Mouse (Mus musculus): ENCODE measurements at regions not wholly inside any gene's neighbourhood (a gene's known extent, or its start where the extent isn't known, plus 50 kb on each side); places are given as distances from the start of the nearest gene placed in this dataset.

DNA sequence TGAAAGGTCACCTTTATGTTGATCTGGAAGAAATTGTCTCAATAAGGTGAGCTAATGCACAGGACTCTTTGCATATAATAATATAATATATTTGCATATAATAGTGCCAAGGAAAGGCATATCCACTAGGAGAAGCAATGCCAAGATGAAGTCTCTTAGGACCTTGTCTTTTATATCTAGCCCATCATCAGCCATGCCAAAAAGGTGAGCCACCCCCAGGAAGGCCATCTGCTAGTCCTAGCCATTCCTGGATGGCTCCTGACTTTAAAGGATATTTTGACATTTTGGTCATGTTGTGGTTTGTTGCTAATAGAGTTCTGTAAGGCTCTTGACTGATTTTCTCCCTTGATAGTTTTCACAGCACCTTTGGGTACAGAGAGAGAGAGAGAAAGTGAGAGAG is 779.9 kb upstream of the Cadm2 start:
- peaks cover 0 to 2% of the 10 kb centered on the region in 2 experiments; a peak in 1 of 4 replicates for H3K4me1 ChIP-seq (ENCODE audit: control insufficient read depth in 1 of 2, insufficient read depth in 2 of 2, low read length in 2 of 2)
- no peak overlapping the region for H3K9ac ChIP-seq (ENCODE audit: control insufficient read depth, low read depth, low read length, poor library complexity, severe bottlenecking)
- H3K27ac ChIP-seq (ENCODE audit: control insufficient read depth, low read depth, low read length) = no peak overlapping the region
- H3K9me3 ChIP-seq (replicated peaks; ENCODE audit: insufficient read depth, low read length) = no peaks in the 10 kb centered on the region
- H3K79me2 ChIP-seq (ENCODE audit: control insufficient read depth, insufficient read depth, low read length, poor library complexity) = no peaks in the 10 kb centered on the region
- TF ChIP-seq GATA1 (IDR thresholded peaks at IDR 0.05; ENCODE audit: low read depth, low read length) = no peak
- no peak for TF ChIP-seq ZMIZ1 (IDR thresholded peaks at IDR 0.05; ENCODE audit: low read depth, low read length)
- TF ChIP-seq MAZ (IDR thresholded peaks at IDR 0.05; ENCODE audit: low read depth, low read length) = no peak
- no peak for TF ChIP-seq USF1 (IDR thresholded peaks at IDR 0.05; ENCODE audit: low read depth, low read length)
- TF ChIP-seq POLR2AphosphoS2 (IDR thresholded peaks at IDR 0.05; ENCODE audit: low read length) = no peak
- no peak for TF ChIP-seq MYC (IDR thresholded peaks at IDR 0.05; ENCODE audit: low read depth, low read length)
- TF ChIP-seq RCOR1 (IDR thresholded peaks at IDR 0.05; ENCODE audit: low read depth, low read length) = no peak
- no peaks in the 10 kb centered on the region for H3K27me3 ChIP-seq (ENCODE audit: control insufficient read depth in 1 of 2, insufficient read depth in 2 of 2, low read length in 2 of 2)
- no peak overlapping the region for H3K4me3 ChIP-seq (ENCODE audit: control insufficient read depth in 1 of 2, insufficient read depth in 1 of 2, low read depth in 2 of 2, low read length in 2 of 2)
- no peak for DNase-seq (ENCODE audit: low read depth, low spot score)
- no peaks in the 10 kb centered on the region for H3K36me3 ChIP-seq (ENCODE audit: control insufficient read depth in 1 of 2, insufficient read depth in 2 of 2, low read length in 2 of 2)

DNA sequence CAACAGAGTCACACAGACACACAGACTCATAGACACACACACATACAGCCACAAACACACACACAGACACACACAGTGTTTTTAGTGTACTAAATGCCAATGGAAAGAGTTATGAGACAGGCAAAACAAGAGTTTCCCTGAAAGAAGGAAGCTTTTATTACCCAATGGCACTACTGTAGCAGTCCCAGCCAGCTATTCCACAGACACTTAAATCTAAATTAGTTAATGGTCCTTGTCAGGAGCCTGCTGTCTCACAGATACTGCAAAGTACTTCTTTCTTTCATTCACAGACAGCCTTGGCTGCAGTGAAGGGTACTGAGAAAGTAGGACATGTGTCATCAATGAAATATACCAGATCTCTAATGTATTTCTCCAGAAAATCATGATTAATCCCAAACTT is 730.4 kb upstream of the Cadm2 start:
- H3K27ac ChIP-seq (ENCODE audit: control insufficient read depth, low read depth, low read length) = no peak overlapping the region
- no peaks in the 10 kb centered on the region for H3K79me2 ChIP-seq (ENCODE audit: control insufficient read depth, insufficient read depth, low read length, poor library complexity)
- H3K4me1 ChIP-seq (ENCODE audit: control insufficient read depth in 1 of 2, insufficient read depth in 2 of 2, low read length in 2 of 2) = no peaks in the 10 kb centered on the region
- TF ChIP-seq TAL1 (IDR thresholded peaks at IDR 0.05; ENCODE audit: low read length) = no peak
- no peak for DNase-seq (ENCODE audit: low read depth, low spot score)
- no peaks in the 10 kb centered on the region for H3K36me3 ChIP-seq (ENCODE audit: control insufficient read depth in 1 of 2, insufficient read depth in 2 of 2, low read length in 2 of 2)
- no peak overlapping the region for H3K4me3 ChIP-seq (ENCODE audit: control insufficient read depth in 1 of 2, insufficient read depth in 1 of 2, low read depth in 2 of 2, low read length in 2 of 2)
- no peaks in the 10 kb centered on the region for H3K27me3 ChIP-seq (ENCODE audit: control insufficient read depth in 1 of 2, insufficient read depth in 2 of 2, low read length in 2 of 2)
- H3K9me3 ChIP-seq (replicated peaks; ENCODE audit: insufficient read depth, low read length) = no peaks in the 10 kb centered on the region
- H3K9ac ChIP-seq (ENCODE audit: control insufficient read depth, low read depth, low read length, poor library complexity, severe bottlenecking) = no peak overlapping the region

- TF ChIP-seq TCF12 (IDR thresholded peaks at IDR 0.05; ENCODE audit: low read depth, low read length) (no peak), GATA1 (IDR thresholded peaks at IDR 0.05; ENCODE audit: low read depth, low read length) (no peak), KAT2A (conservative IDR thresholded peaks at IDR 0.05; ENCODE audit: low read depth, low read length) (no peak), ZKSCAN1 (IDR thresholded peaks at IDR 0.05; ENCODE audit: low read depth, low read length) (no peak)
- no peak overlapping the region for H3K4me3 ChIP-seq (ENCODE audit: control insufficient read depth in 1 of 2, insufficient read depth in 1 of 2, low read depth in 2 of 2, low read length in 2 of 2)
- H3K9me3 ChIP-seq (replicated peaks; ENCODE audit: insufficient read depth, low read length) = no peaks in the 10 kb centered on the region
- DNase-seq (ENCODE audit: low read depth, low spot score) = no peak
- no peak overlapping the region for H3K9ac ChIP-seq (ENCODE audit: control insufficient read depth, low read depth, low read length, poor library complexity, severe bottlenecking)
- H3K27ac ChIP-seq (ENCODE audit: control insufficient read depth, low read depth, low read length) = no peak overlapping the region
- H3K4me1 ChIP-seq (ENCODE audit: control insufficient read depth in 1 of 2, insufficient read depth in 2 of 2, low read length in 2 of 2) = no peaks in the 10 kb centered on the region
- H3K27me3 ChIP-seq (ENCODE audit: control insufficient read depth in 1 of 2, insufficient read depth in 2 of 2, low read length in 2 of 2) = no peaks in the 10 kb centered on the region
- H3K79me2 ChIP-seq (ENCODE audit: control insufficient read depth, insufficient read depth, low read length, poor library complexity) = no peaks in the 10 kb centered on the region
- no peaks in the 10 kb centered on the region for H3K36me3 ChIP-seq (ENCODE audit: control insufficient read depth in 1 of 2, insufficient read depth in 2 of 2, low read length in 2 of 2)
Measured at GRCm38 (mm10) chr16:68338970-68339369, 718.3 kb upstream of the Cadm2 start.

All from MEL (cell line).